Mouse (Mus musculus): ENCODE measurements at regions not wholly inside any gene's neighbourhood (a gene's known extent, or its start where the extent isn't known, plus 50 kb on each side); places are given as distances from the start of the nearest gene placed in this dataset.
"Not testable (repeated sequence)": the region's sequence is repeated elsewhere in the genome, so short reads cannot be mapped to it uniquely, and the experiment has no call there.

DNA sequence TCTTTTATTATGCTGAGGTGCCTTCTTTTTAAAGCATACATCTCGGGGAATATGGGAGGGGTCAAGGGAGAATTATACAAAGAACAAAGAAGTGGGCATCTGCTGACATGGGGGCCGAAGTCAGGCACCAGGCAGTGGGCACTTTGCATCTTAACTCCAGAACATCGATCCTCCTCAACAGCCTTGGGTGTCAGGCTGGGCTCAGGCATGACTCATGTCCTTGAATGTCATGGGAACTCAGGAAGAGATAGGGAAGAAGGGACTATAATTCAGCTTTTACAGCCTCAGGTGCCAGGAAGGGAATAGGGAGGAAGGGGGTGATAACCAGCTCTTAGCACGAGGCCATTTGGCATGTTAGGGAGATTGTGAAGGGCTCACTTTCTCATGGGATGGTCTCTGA lies 85.6 kb upstream of the Ptprz1 start:
- not testable (repeated sequence) for DNase-seq (ENCODE audit: low spot score in 2 of 2)
- intact Hi-C loops (cut with DNase I) = loop anchor here (10.0 kb wide), 1 partner anchor 265 kb away; no protein-coding TSS in a partner anchor

DNA sequence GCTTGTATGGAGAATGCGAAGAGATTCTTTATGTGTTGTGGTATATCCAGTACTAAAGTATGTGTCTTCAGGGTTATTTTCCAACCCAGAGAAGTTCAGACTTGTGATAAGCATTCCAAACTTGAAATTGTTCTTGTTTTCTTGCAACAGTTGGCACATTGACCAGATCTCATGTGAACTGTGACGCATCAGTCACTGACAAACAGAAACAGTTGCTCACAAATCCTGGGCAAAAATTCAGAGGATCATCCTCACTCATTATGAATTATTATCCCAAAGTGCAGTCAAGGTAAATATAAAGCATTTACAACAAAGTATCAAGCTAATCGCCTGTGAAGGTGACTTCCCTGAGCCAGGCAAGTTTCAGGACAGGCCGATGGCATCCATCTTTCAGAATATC lies 83.5 kb upstream of the Ptprz1 start:
- intact Hi-C loops (cut with DNase I) = loop anchor here (10.0 kb wide), 1 partner anchor 267 kb away; no protein-coding TSS in a partner anchor
- no peak for DNase-seq (ENCODE audit: low spot score in 2 of 2)

DNA sequence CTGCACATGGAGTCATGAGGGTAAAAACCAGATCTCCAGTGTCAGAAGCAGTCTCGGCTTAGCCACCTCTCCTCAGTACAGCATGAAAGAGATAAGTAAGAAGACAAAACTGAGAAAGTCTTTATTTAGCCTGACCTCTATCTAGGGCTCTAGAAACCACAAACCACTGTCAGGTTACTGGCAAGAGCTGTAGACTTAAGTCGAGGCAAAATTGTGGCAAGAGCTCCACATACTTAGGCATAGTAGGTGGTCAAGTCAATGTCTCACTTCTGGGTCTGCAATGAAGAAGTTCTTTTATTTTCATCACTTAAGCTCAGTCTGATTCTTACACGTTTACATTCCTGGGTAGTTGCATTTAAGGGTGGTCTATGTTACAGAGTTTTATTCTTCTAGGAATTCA lies 82.7 kb upstream of the Ptprz1 start:
- intact Hi-C loops (cut with DNase I) = loop anchor here (10.0 kb wide), 1 partner anchor 268 kb away; no protein-coding TSS in a partner anchor
- no peak for DNase-seq (ENCODE audit: low spot score in 2 of 2)

DNA sequence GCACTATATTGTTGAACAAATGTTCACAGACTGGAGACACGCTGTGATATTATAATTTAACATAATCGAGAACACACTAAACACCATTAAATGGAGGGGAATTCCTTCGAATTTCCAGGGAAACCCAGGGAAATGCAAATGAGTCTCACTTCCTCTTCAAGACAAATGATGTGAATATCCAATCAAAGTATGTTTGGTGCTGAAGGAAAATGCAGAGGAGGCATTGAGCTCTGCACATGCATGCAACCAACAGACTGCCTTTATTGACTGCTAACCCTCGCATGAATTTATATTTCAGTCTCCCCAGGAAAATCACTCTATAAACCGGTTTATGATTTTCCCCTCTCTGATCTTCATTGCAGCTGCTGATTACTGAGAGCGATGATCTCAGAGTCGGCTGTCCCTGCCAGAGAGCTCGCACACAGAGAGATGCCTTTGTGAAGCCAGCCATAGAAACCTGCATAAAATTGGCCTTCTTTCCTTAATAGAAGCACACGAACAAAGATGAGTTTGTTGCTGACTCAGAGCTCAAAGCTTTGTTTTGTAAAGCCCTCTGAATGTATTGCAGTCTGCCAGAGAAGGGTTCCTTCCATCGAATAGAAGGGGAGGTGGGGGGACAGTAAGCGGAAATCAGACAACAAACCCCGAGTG lies 81.1 kb upstream of the Ptprz1 start:
- peak; percentile 54 to 77 for DNase-seq (ENCODE audit: low spot score in 2 of 2)
- intact Hi-C loops (cut with DNase I) = loop anchor here (10.0 kb wide), 1 partner anchor 269 kb away; no protein-coding TSS in a partner anchor

DNA sequence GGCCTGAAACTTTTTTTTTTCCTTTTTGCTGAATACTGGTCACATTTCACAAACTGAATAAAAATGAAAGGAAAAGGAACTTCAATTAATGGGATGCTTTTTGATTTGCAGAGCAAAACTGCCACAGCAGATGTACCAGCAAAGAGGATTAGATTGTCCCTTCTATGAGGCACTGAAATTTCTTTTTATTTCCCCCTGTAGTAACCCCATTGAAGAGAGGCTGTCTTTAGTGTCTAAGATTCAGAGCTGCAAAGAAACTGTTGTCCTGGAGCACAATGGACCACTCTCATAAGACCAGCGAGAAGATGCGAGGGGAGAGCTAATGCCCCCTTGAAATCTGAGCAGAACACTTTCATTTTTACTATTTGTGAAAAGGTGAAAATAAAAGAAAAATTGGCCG lies 80.5 kb upstream of the Ptprz1 start:
- no peak for DNase-seq (ENCODE audit: low spot score in 2 of 2)
- intact Hi-C loops (cut with DNase I) = loop anchor here (5.0 to 10.0 kb wide), 3 partner anchors 38 to 270 kb away; partner anchors contain the start of gene Ptprz1

DNA sequence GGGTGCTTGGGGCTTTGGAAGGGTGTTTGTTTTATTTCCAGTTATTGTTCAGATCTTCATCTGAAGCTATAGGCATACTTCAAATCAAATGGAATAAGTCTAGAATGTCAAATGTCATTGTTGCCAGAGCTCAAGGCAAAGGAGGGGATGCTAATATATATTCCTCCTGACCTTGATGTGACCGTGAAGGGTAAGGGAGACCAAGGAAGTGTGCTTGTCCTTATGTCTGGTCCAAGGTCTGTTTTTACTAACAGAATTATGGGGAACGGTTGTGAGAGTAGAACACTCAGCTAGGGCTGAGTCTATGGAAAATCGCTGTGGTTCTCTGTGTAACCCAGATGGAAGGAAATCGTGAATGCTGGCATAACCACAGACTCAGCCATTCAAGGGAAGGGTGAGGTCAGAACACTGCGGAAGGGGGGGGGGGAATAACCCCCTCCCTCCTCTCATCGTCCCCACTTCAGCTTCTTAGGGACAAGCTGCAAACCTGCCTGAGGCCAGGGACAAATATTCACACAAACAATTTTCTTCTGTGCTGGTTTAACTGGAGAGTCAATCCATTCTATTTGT lies 79.9 kb upstream of the Ptprz1 start:
- DNase-seq (ENCODE audit: low spot score in 2 of 2) = no peak
- intact Hi-C loops (cut with DNase I) = loop anchor here (5.0 to 10.0 kb wide), 3 partner anchors 37 to 271 kb away; partner anchors contain the start of gene Ptprz1

DNA sequence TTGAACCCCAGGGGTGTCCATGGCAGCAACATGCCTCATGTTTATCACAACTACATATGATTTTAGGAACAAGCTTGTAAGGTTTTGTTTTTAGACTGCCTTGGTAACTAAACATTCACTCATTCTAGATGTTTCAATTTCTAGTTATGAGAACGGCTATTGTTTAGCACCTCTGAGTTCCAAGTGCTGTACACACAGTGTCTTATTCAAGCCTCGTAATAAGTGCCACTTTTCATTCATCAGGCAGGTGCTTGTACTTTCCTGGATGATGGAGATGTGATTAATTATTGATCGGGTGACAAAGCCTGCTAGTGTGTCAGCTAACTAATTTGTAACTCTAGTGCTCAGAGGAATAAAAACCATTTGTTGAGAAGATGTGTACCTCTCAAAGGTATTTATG lies 73.4 kb upstream of the Ptprz1 start:
- intact Hi-C loops (cut with DNase I) = no loop called here
- no peak for DNase-seq (ENCODE audit: low spot score in 2 of 2)

DNA sequence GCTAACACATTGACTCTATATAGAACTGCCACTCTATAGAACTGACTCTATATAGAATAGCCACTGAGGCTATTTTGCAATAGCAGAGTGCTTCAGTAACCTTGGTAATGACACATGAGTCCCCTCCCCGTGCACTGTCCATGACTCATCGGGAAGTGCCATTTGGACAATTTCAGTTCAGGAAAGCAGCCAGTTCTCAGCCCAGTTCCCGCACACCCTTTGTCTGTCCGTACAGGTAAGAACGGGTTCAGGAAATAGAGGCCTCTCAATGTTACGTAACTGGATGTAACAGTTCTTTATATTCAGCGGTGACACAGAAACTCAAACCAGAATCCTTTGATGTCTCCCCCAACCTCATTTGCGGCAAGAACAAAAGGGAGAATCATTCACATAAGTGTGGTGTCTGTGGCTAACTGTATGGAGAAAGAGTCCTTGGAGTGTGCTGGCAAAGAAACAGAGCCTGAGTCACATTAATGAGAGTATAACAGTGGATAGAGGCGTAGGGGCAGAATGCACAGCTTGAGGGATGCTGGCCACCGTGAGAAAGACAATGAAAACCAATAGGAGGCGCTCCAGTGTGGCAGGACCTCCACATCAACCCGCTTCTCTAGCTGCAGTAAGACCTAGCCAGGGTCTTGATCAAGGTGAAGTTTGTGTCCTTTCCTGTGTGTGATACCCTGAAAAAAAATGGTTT lies 72.8 kb upstream of the Ptprz1 start:
- intact Hi-C loops (cut with DNase I) = no loop called here
- DNase-seq (ENCODE audit: low spot score in 2 of 2) = no peak

DNA sequence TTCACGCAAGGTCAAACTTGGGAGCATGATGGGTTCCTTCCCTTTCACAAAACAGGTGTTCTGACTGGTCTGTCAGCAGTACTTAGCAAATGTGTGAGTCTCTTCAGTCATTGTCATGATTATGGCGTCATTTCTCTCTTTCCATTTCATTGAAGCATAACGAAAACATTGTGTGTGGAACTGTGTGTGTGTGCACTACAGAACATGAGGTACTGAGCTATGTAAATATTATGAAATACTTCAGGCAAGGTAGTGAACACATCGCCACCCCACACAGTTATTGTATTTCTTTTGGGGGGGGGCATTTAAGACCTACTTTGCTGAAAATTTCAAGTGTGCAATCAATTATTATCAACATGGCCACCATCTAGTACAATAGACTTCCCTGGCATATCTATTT lies 71.4 kb upstream of the Ptprz1 start:
- intact Hi-C loops (cut with DNase I) = no loop called here

DNA sequence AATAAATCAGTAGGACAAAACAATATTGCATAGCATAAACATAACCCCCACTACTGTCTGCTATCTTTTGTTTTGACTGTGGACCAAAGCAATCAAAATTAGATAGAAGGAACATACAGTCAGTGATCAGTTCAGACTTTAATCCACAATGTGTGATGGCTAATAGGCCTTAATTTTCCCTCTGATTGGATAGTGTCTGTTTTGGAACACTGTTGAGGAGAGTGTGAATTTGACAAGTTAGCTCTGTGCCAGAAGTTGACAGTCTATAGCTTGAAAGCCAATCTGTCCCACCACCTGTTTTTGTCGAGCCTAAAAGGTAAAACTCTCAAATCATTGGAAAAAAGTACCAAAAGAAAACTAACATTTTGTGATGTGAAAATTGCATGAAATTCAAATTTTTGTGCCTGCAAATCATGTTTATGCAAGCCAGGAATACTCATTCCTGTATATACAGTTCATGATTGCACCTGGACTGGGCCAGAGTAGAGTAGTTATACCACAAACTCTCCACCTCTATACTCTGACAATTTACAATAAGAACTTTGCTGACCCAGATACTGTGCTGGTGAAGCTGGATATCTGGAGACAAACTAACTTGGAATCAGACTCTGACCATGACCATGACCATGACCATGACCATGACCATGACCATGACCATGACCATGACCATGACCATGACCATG lies 50.1 kb upstream of the Ptprz1 start:
- intact Hi-C loops (cut with DNase I) = no loop called here

More for the DNA sequence above, 71.4 kb upstream of the Ptprz1 start:
- no peak for DNase-seq (ENCODE audit: low spot score in 2 of 2)

More for the DNA sequence above, 50.1 kb upstream of the Ptprz1 start:
- no peak for DNase-seq (ENCODE audit: low spot score in 2 of 2)

Small RNA genes in the stretch of these regions (microRNA-seq; reads per million reads assigned to microRNA genes)
- gene Gm25942 = 0 reads per million in 2 experiments

All from left cerebral cortex, postnatal 25 days (tissue).